ENCODE assay signal across 8 mouse cellular contexts in the genomic region with DNA sequence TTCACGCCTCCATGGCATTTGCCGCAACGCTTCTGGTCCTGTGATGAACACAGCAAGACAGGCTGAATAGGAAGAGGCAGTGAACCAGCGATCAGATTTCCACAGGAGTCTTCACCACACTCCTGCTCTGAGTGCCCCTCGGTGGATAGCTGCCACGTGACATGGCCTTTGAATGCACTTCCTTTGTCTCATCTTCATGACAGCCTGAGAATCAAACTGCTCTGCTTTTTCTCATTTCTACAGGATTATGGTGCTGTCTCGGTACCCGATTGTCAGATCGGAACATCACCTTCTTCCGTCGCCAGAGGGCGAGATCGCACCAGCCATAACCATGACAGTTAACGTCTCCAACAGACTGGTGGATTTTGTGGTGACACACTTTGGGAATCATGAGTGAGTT. TPM values are rescaled to one million over a fixed set of nuclear protein-coding genes. Genes with fewer than 3 reads are reported as not detected.
DNase-seq lines count a peak whose midpoint lies in the region; ATAC-seq and TF ChIP-seq lines count a peak whose summit lies in the region.

No protein-coding gene starts in this region.

- no peaks in the 10 kb centered on the region for H3K9me3 ChIP-seq in embryonic facial prominence, embryonic 12.5 days
- no peaks in the 10 kb centered on the region for H3K9me3 ChIP-seq in heart, embryonic 13.5 days
- no peaks in the 10 kb centered on the region for H3K9me3 ChIP-seq in liver, postnatal 0 days (ENCODE audit: low read length)

- no peaks in the 10 kb centered on the region for H3K36me3 ChIP-seq in embryonic facial prominence, embryonic 12.5 days
- no peaks in the 10 kb centered on the region for H3K36me3 ChIP-seq in heart, embryonic 13.5 days
- no peaks in the 10 kb centered on the region for H3K36me3 ChIP-seq in liver, postnatal 0 days (replicated peaks; ENCODE audit: insufficient read depth, low read length)

- H3K4me2 ChIP-seq in embryonic facial prominence, embryonic 12.5 days (replicated peaks) = no peak overlapping the region
- H3K4me2 ChIP-seq in heart, embryonic 13.5 days = 0 out of 2 replicates have a peak overlapping the region, but pooled peaks have one; percentile 9
- H3K4me2 ChIP-seq in liver, postnatal 0 days (ENCODE audit: low read depth, low read length) = no peak overlapping the region

- no peak for TF ChIP-seq EP300 in liver, postnatal 0 days (IDR thresholded peaks at IDR 0.05; ENCODE audit: low read depth)

- ATAC-seq in embryonic facial prominence, embryonic 12.5 days (ENCODE audit: insufficient number of reproducible peaks, insufficient read depth, low FRiP score, low TSS enrichment) = 0 out of 2 replicates have a peak, but pooled peaks have one; percentile 47
- no peak for ATAC-seq in heart, embryonic 13.5 days (ENCODE audit: extremely low read depth, insufficient number of reproducible peaks, low FRiP score, low TSS enrichment)
- ATAC-seq in liver, postnatal 0 days = no peak

- WGBS in embryonic facial prominence, embryonic 12.5 days = 23% methylated on average over 14 of the region's 14 CpGs
- 23% methylated on average over 14 of the region's 14 CpGs for WGBS in heart, embryonic 13.5 days
- WGBS in liver, postnatal 0 days (ENCODE audit: insufficient replicate concordance) = 24% methylated on average over 14 of the region's 14 CpGs

- no peaks in the 10 kb centered on the region for H3K4me1 ChIP-seq in embryonic facial prominence, embryonic 12.5 days
- peaks cover 5% of the 10 kb centered on the region for H3K4me1 ChIP-seq in heart, embryonic 13.5 days
- H3K4me1 ChIP-seq in liver, postnatal 0 days (ENCODE audit: insufficient read depth) = no peaks in the 10 kb centered on the region

- DNase-seq in CD4-positive, CD25-positive, alpha-beta regulatory T cell, adult 2 months (ENCODE audit: low read depth, low spot score) = peak; percentile 69
- DNase-seq in adrenal gland, postnatal 36 days = peak; percentile 82 to 83
- peak; percentile 75 to 88 for DNase-seq in kidney, postnatal 25 days
- peak; percentile 70 for DNase-seq in liver, postnatal 0 days
- DNase-seq in ovary, postnatal 36 days (ENCODE audit: low spot score) = peak; percentile 74
- peak; percentile 70 for DNase-seq in thymus, postnatal 25 days

- no peaks in the 10 kb centered on the region for H3K27me3 ChIP-seq in embryonic facial prominence, embryonic 12.5 days
- 0 out of 2 replicates have a peak, but pooled peaks cover 8% of the 10 kb centered on the region for H3K27me3 ChIP-seq in heart, embryonic 13.5 days (replicated peaks)
- no peaks in the 10 kb centered on the region for H3K27me3 ChIP-seq in liver, postnatal 0 days (ENCODE audit: insufficient read depth, low read length)

- TF ChIP-seq CTCF in liver, postnatal 0 days (IDR thresholded peaks at IDR 0.05; ENCODE audit: low read depth) = peak; percentile 83

- H3K27ac ChIP-seq in embryonic facial prominence, embryonic 12.5 days = no peak overlapping the region
- no peak overlapping the region for H3K27ac ChIP-seq in heart, embryonic 13.5 days (replicated peaks)
- no peak overlapping the region for H3K27ac ChIP-seq in liver, postnatal 0 days (ENCODE audit: low read depth)

- no peak overlapping the region for H3K4me3 ChIP-seq in embryonic facial prominence, embryonic 12.5 days
- H3K4me3 ChIP-seq in heart, embryonic 13.5 days = no peak overlapping the region
- no peak overlapping the region for H3K4me3 ChIP-seq in liver, postnatal 0 days (ENCODE audit: low read depth, low read length)

- H3K9ac ChIP-seq in embryonic facial prominence, embryonic 12.5 days = no peak overlapping the region
- no peak overlapping the region for H3K9ac ChIP-seq in heart, embryonic 13.5 days
- no peak overlapping the region for H3K9ac ChIP-seq in liver, postnatal 0 days (replicated peaks)

RNA-seq across cellular contexts. Expression of a gene that starts 25.7 kb away (rescaled TPM):
- total RNA-seq in adrenal gland, postnatal 36 days (2021) = not detected
- not detected in 2 replicates for polyA plus RNA-seq in embryonic facial prominence, embryonic 12.5 days (2016; fragmentation: Nextera tagmentation; extraction: Ambion mirVana)
- polyA plus RNA-seq in heart, embryonic 13.5 days (2015; fragmentation: Nextera tagmentation; extraction: Ambion mirVana) = not detected in 2 replicates
- polyA plus RNA-seq in liver, postnatal 0 days (2015; fragmentation: Nextera tagmentation; extraction: Ambion mirVana) = not detected in 2 replicates

RNA-seq across cellular contexts. Expression of a gene that starts 49.2 kb away (rescaled TPM):
- total RNA-seq in adrenal gland, postnatal 36 days (2021) = 10 to 100 TPM; 37.9 to 57.2 TPM
- polyA plus RNA-seq in embryonic facial prominence, embryonic 12.5 days (2016; fragmentation: Nextera tagmentation; extraction: Ambion mirVana) = 37.9 and 39.4 TPM in 2 replicates
- 15.2 and 15.7 TPM in 2 replicates for polyA plus RNA-seq in heart, embryonic 13.5 days (2015; fragmentation: Nextera tagmentation; extraction: Ambion mirVana)
- 4.1 and 5.7 TPM in 2 replicates for polyA plus RNA-seq in liver, postnatal 0 days (2015; fragmentation: Nextera tagmentation; extraction: Ambion mirVana)
